Mouse (Mus musculus) layer of hippocampus, postnatal 36 days (tissue): ENCODE results near the gene Abca12. TPM values are rescaled to one million over a fixed set of nuclear protein-coding genes. Genes with fewer than 3 reads are reported as not detected.

Source experiments
- DNase-seq, 2 experiments: peaks; one replicate each; pipeline ENCODE4 v3.0.0; 2022
- total RNA-seq, 2 experiments: library from RNA; stranded (reverse); gene quantifications; 2 replicates each; pipeline ENCODE4 v1.2.3; 2021

The Abca12 gene
- under 1 TPM; 0.15 to 0.28 TPM for total RNA-seq

DNA sequence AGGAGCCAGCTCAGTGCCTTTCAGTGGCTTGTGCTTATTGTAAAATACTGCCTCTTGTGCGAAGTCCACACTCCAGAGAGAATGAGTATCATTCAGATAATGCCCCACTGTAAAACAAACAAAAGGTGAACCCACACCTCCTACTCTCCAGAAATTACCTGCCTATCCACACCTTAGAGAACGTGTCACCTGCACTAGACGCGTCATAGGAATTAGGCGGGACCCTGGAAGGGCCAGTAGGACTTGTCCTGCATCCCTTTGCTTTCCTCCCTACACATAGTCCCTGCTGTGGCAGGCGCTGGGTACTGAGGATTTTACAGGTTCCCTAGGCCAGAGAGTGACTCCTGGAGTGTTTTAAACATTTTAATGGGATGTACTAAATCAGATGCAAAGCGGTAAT, at the start of gene Abca12:
TSS of gene Abca12 (minus strand) at position 101 of the 400 bp plus-strand sequence.
- no peak for DNase-seq

DNA sequence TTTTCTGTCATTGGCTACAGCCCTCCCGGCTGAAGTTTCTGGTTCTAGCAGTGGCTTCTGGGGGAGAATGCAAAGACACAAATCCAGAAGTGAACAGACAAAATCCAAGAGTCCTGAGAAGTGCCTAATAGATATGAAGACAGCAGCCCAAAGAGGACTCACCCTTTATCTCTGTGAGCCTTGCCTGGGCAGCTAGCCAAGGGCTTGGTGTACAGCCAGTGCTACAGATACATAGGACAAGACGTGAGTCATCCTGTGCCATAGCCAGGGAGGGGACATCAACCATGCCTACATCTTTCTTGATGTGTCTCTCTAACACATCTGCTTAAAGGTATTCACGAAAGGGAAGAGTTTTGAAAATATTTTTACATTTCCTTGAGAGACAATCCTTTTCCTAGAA, 43.3 kb upstream of the Abca12 start:
- no peak for DNase-seq

DNA sequence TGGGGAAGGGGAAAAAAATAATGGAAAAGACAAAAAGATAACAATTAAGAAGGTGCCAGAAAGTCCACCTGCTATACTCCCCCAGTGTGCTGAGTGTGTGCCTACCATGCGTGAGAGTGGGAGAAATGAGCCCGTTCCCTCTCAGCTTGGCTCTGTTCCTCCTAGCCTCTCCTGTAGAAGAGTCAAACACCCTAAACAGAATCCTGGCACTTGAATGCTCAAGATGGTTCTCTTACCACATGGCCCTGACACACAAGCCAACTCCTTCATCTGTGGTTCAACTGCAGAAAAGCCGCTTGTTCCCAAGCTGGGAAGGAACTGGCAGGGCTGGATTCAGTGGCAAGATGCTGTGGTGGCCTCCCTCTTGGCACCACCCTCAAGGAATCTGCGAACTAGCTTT, 32.7 kb upstream of the Abca12 start:
- DNase-seq, result peak in 1 of 2 experiments; percentile 4

DNA sequence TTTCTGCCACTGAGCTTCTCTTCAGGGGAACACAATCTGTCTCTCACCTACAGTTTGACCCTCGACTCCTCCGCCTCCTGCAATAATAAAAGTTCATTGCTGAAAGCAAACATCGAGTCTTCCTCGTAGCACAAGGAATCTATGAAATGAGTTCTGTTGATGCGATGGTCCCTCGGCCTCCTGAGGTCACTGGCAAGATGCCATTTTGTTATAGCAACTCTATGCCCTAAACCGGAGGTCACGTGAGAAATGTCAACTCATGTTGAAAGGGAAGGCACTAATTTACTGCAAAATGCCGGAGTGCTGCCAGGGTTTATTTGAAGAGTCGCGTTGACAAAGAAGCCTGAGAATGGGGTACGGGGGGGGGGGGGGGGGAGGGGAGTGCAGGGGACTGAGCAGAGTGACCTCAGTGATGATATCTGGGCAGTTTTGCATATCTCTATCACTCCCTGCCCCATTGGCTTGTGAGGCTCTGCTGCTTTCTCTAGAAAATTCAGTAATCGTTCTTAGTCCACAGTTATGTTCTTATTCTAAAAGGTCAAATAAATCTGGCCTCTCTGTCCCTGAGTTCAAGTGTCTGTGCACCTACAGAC, 7.1 kb upstream of the Abca12 start:
- DNase-seq, result no peak

DNA sequence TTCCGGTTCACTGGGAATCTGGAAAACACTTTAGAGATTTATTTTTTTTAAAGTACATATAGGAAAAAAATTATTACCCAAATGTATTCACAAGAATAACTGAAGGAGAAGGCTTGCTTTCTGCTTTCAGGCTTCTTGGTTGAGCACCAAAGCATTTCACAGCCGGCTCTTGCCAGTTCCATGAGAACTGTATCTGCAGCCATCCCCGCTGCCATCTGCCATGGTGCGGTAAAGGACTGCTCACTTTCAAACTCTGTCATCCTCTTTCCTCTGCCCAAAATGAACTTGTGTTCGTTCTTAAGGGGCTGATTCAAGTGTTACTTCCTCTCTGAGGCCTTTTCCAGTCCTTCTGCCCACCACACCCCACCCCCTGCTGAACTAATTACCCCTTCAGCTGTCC, 3.8 kb upstream of the Abca12 start:
- peak; percentile 32 to 44 for DNase-seq

DNA sequence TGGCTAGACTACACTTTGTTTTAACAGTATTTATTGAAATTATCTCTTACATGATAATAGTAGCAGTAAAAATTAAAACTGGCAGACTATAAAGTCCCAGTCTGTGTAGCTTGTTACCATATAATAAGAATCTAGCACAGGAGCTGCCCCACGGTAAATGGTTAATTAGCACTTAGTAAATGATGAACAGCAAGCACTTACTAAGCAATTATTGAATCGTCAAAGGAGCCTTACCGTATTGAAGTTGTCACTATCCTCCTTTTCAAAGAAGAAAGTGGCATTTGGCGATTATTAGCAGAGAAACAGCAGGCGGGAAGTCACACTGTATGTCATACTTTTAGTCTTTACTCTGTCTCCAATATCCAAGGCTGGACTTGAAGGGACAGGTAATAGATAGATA, 3.2 kb upstream of the Abca12 start:
- no peak for DNase-seq

DNA sequence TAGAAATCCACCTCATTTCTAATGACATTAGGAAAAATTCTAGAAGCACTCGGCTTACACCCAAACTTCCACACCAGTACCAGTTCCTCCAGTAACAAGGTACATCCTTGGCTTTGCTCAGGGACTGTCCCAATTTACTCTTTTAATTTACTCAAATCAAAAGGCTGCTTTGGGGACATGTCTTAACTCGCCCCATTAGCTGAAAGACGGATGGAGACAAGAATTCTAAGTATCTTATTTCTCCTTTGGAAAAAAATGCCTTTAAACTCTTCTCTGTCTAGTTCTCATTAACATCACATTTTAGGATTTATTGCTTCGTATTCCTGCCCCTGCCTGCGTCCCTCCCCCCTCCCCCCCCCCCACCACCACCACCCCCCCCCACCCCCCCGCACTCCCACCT, 626 bp downstream of the Abca12 start:
- no peak for DNase-seq

DNA sequence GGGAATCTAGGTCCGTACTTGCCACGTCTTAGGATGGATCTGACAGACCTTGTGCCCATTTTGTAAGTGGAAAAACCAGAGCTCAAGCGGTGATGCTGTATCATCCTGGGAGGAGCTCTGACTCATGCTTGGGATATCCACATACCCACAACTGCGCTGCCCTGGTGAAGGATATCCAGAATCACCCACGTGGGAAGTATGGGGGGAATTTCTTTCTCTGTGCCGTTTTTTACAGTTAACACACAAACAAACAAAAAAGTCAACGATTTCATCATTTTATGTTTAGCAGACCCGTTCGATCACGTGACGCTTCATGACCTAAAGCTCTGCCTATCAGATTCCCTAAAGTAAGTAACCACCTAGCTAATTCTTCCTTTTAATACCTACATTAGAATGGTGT, 1.6 kb downstream of the Abca12 start:
- no peak for DNase-seq

DNA sequence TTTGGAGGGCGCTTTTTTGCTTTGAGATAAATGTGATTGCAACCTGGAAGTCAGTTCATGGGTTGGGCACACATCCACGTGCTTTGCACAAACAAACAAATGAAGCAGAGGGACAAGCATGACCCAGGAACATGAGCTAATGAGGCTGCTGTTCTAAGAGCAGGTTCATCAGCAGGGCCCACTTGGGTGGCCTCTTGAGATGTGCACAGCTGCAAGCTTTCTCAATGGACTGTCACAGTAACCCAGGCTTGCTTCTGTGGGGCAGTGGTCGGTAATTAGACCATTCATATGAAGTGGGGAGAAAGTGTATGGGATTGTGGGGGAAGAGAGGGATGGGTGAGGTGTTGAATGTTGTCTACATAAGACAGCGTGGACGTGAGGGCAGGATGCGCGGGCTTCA, 7.0 kb downstream of the Abca12 start:
- DNase-seq, result no peak

DNA sequence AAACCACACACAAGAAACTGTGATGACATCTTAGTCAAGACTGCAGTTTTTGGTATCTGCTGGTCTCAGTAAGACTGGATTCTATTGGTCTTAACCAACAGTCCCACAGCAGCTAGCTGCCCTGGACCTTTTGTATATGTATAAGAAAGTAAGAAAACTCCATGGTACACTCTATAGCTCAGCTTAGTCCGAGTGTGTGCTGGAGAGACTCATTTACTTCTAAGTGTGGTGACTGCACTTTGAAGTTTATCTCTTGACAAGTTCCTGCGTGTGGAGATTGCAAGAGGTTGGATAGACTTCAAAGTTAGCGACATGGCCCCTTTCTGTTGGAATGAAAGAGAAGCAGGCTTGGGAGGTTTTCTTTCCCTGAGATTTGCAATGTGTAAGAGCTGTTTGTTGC, 17.1 kb downstream of the Abca12 start:
- no peak for DNase-seq

DNA sequence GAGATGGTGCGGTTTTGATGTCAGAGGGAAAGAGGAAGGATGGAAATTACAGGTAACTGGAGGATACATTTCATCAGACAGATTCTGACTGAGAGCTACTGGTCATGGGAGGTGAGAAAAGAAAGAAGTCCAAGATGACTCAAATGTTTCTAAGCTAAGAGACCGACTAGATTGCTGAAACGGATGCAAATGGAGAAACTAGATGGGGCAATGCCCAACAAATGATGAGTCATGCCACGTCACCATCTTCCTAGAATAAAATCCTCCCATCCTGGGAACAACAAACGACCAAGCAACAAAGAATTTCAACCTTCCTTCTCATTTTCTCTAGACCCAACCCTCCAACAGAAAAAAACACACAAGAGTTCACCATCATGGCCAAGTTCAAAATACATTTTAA, 18.6 kb downstream of the Abca12 start:
- DNase-seq, result no peak

DNA sequence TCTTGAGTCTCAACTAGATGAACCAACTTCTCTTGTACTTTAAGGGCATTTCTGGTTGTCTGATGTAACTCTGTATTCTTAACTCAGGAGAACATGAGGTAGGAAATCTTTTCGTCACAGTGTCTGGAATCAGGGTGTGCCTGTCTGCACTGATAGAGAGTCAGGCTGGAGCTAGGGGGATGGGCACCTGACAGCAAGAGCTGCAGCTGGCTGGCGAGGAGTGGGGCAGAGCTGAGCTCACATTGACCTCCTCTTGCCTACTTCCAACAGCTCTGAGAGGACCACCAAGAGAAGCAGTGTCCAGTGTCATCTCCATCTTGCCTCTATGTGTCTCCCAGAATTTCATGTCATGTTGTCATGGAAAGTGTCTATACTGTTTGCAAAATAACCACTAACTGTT, 20.5 kb downstream of the Abca12 start:
- no peak for DNase-seq

DNA sequence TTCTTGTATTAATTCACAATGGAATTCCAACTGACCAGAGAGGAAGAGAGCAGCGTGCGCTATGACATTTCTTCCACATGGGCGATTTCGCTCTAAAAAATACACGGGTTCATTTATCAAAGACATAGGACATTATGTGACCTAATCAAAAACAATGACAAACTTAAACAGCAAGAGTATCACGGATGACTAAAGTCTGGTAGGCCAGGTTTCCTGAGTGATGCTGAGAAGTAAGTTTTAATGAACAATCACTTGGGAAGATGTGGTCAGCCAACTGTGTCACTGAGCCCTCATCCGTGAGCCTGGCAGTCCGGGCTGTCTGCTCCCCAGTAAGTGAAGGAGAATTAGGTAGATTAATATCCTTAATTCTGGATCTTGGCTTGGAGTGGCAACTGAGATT, 21.2 kb downstream of the Abca12 start:
- no peak for DNase-seq

DNA sequence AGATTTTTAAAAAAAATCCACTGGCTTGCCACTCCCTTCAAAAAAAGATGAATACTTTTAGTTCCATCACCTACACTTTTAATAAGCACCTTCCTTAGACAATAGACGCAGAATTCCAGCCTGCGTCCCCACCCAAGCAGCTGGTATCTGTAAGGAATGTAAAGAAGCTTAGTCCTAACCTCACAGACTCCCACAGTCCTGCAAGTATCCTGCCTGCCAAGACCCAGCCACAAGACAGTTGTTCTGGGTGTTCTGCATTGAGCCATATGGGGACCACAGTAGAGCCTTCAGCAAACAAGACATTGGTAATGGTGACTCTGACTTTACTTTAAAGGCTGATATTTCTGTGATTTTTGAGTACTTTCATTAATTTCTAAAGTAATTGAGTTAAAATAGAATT, 22.2 kb downstream of the Abca12 start:
- DNase-seq, result no peak

DNA sequence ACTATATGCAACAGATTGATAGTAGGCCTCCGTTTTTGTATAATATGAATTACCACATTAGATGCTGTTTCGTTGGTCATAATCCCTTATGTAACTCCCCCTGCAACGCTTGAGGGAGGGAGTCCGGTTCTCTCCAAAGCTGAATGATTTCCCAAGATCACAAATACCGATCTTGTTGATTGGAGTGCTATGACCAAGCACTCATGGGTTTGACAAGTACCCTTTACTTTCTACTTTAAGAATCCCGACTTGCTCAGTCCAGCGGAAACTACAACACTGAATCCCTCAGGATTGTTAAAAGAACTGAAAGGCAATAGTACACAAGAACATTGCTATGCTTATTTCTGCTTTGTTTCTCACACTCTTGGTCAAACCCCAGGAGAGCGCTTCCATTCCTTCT, 28.1 kb downstream of the Abca12 start:
- no peak for DNase-seq

DNA sequence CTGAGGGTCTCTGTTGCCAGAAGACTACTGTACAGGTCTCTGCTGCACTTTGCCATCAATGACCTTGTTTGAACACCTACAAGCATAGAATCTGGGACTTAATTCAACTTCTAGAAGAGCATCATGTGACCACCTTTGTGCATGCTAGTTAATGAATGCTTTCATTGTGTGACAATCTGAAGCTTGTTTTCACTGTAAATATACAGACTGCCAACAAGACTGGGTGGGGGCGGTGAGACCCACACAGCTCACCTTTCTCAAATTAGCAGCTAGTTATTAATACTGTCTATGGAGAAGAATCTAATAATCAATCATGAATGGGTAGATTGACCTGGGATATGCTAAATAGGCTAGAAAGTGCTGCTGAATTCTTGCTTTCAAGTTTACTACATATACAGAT, 30.6 kb downstream of the Abca12 start:
- DNase-seq, result no peak

DNA sequence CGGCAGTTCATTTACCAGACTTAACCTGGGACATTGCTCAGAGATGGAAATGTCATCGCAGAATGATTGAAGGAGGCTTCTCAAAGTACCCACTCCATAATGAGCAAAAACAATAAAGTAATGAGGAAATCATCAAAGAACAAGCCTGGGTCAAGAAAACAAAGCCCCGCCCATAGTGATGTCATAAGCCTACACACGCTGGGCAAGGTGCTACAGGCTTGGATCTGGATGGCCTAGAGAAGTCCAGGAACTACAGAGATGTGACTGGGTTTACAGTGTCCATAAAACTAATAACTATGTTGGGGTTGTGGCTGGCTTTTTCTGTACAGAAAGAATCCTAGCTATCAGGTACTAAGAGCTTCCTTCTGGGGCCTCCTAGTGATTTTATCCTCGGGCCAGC, 41.6 kb downstream of the Abca12 start:
- DNase-seq, result no peak

DNA sequence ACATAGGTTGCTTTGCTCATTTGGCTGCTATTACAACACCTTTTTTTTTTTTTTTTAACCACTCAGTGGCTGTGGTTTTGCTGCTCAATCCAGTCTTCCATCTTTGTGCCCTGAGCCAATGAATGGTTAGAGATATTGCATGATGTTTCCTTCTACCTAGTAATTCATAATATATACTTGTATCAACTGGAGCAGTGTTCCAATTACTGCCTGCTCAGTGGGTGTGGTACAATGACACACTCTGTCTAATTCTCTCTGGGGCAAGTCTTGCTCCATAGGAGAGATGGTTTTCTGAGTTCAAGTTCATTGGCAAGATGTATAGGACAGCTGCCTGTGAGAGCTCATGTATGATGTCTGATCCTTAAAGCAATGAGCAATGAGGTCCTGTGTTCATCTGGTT, 44.4 kb downstream of the Abca12 start:
- DNase-seq, result no peak

DNA sequence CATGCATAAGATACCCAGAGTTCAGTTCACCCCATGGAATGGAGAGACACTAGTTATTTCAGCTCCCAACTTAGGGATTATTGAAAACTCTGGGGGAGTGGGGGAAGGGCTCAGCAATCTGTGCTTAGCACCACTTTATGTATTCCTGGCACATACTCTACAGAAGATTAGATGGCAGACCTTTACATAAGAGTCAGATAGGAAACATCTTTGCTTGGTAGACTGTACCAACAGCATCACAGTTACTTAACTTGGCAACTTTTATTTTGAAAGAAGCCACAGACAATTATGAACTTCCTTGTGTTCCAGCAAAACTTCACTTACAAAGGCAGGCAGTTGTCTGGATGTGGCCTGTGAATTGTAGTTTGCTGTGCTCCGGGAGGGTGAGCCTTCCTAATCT, 46.9 kb downstream of the Abca12 start:
- DNase-seq, result no peak

DNA sequence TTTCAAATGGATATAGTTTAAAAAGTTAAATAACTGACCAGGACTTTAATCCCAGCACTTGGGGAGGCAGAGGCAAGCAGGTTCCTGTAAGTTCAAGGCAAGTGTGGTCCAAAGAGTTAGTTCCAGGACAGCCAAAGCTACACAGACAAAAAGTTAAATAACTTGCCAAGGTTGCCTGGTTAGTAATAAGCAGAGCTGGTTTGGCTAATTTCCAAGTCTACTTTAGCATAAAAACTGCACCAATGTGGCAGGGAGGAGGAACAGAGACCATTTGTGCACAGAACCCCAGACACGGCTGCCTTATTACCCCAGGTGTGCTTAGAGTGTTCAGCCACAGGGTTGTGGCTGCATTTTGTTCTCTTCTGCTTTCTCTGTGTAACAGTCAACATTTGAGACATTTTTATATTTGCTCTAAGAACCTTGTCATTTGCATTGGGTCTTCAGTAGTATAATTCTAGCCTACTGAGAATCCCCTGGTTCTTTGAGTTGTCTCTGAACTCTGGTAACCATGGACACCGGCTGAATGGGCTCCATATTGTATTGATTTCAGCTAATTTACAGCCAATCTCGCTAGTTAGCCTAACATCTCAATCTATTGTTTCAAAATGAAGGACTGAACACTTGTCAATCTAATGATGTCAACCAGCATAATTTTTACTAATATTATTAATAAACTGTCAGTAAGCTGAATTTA, 71.7 kb downstream of the Abca12 start:
- DNase-seq, result no peak

DNA sequence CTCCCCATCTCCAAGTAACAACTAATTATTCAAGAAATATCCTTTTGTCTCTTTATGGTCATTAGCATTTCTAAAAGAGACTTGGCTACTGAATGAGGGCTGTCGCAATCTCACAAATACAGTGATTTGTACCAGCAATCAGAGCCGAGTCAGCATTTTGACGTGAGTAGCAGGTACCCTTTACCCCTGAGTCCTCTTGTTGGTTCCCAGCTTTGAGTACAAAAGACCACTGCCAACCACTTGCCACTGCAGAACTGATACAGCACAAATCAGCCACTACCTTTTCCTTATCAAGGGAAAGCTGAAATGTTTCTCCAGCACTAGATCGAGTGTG, 72.5 kb downstream of the Abca12 start:
- no peak for DNase-seq

DNA sequence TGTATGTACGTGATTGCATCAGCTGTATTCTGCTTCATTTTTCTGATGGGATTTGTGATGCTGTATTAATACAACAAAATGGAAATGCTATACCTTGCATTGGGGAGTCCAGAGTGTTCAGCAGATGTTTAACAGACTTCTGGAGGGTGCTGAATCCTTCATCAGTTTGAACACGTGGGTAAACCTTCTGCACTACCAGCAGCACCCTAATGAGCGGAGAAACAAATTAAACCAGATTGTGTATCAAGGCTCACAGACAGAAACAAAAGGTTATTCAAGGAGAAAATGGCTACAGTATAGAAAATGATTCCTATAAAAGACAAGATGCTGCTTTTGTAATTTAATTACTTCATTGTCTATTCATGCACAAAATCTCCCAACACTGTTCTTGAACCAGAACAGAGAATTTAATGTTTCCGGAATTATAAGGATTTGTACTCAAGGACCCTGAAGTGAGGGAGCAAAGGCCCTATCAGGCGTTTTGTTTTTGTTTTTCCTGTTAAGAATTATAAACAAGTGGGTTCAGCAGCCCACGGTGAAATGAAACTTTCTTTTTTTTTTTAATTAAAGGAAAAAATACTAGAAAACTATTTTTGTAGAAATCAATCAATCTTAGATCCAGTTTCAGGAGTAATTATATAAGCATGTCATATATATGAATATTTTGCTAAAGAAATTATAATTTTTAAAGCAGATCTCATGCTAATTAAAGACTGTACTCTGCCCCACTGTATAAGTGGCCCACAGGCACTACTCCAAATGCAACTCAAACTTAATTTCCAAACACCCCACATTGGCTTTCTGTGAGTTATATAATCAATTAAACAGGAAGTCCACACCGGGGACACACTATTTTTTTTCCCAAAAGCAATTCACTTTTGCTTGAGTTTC, 73.1 kb downstream of the Abca12 start:
- no peak for DNase-seq

DNA sequence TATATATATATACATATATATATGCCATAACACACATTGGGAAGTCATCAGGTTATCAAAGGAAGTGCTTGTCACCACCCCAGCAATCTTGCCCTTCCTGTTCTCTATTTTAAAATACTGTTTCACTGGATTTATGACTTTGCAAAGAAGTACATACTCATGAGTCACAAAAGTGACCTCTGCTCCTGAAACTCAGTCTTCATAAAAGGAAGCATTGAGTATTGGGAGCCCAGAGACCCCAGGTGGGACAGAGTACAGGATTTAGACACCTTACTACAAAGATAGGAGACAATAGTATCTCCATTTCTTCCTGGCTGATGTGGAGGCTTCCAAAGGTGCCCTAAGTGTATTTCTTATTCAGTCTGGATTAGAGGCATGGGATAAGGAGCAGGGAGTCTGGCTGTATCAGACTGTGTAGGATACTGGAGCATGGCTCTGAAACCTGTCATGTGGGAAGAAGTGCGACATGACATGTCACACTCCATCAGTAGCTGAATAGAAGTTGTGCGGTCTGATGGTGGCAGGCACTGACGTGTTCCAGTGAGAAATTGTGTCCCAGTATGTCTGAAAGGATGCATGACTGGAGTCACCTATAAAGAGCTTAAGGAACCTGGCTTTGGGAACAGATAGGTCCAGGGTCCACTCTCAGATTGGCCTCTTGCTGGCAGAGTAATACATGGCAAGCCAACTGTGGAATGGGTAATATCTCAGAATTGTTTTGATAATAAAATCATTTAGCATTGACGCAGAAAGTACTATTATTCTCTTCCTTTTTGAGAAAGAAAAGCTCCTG, 76.0 kb downstream of the Abca12 start:
- no peak for DNase-seq
